Mouse (Mus musculus) erythroblast, embryonic 14.5 days (primary cell): ENCODE measurements around the gene Ercc1.

Source experiments
- GATA1 ChIP-seq: IDR thresholded peaks from 2 replicates; pipeline ENCODE4 v1.6.1; 2012; ENCODE audit warnings: low read length, inconsistent platforms, mixed read lengths
- TAL1 ChIP-seq: IDR thresholded peaks from 3 replicates; pipeline ENCODE4 v1.6.1; 2012; ENCODE audit warnings: low read length, inconsistent platforms, mixed read lengths

DNA sequence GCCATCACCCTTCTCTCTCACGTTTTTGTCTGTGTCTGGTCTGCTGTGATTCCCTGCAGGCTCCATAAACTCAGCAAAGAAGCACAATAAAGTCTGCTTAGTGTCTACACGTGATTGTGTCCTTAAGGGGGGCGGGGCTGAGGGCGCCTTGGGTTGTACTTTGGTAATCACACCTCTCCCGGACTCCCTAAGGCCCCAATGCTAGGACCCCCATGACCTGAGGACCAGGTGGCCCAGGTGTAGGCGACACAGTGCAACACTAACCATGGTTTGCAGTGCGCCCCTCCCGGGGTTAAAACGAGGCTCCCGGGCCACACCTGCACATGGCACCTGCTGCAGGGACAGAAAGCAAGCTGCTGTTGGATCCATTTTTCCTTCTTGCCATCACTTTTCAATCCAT lies 3.3 kb upstream of the Ercc1 start:
- no peak for TF ChIP-seq TAL1
- no peak for TF ChIP-seq GATA1
